In genomic region chr16:4789311-4789768, GRCm38 (mm10) we compare ENCODE assay signal across 8 mouse cellular contexts. TPM values are rescaled to one million over a fixed set of nuclear protein-coding genes. Genes with fewer than 3 reads are reported as not detected.
DNase-seq lines count a peak whose midpoint lies in the region; ATAC-seq and TF ChIP-seq lines count a peak whose summit lies in the region.

No protein-coding gene starts in this region.

- TF ChIP-seq POLR2A in MEL (IDR thresholded peaks at IDR 0.05; ENCODE audit: control insufficient read depth in 1 of 2, insufficient read depth in 1 of 2, low read depth in 1 of 2, low read length in 2 of 2, poor library complexity in 1 of 2): no peak

- no peaks in the 10 kb centered on the region for H3K36me3 ChIP-seq in kidney, embryonic 16.5 days (ENCODE audit: insufficient read depth, low read length)
- H3K36me3 ChIP-seq in MEL (ENCODE audit: control insufficient read depth in 1 of 2, insufficient read depth in 2 of 2, low read length in 2 of 2): peaks cover 0 to 13% of the 10 kb centered on the region in 2 experiments; a peak in 2 of 4 replicates
- H3K36me3 ChIP-seq in heart, embryonic 16.5 days (ENCODE audit: control insufficient read depth, insufficient read depth): no peaks in the 10 kb centered on the region
- H3K36me3 ChIP-seq in liver, embryonic 16.5 days (ENCODE audit: control insufficient read depth, insufficient read depth): no peaks in the 10 kb centered on the region

- ATAC-seq in kidney, embryonic 16.5 days (ENCODE audit: low FRiP score, low TSS enrichment): peak; percentile 62
- peak; percentile 40 for ATAC-seq in heart, embryonic 16.5 days (replicated peaks; ENCODE audit: extremely low read depth, insufficient read depth, low FRiP score)
- ATAC-seq in liver, embryonic 16.5 days (ENCODE audit: low read depth): peak; percentile 28

- DNase-seq in kidney, adult 11 months: no peak
- DNase-seq in MEL (ENCODE audit: low read depth, low spot score): no peak
- peak; percentile 73 for DNase-seq in cerebellum, adult 9-10 months
- DNase-seq in testis, postnatal 10 days (ENCODE audit: low spot score): peak; percentile 73
- DNase-seq in urinary bladder, adult 2 months (ENCODE audit: low spot score): no peak

- under 1% methylated on average over 29 of the region's 29 CpGs for WGBS in kidney, embryonic 16.5 days
- WGBS in heart, embryonic 16.5 days: under 1% methylated on average over 29 of the region's 29 CpGs
- under 1% methylated on average over 29 of the region's 29 CpGs for WGBS in liver, embryonic 16.5 days (ENCODE audit: insufficient replicate concordance)

- H3K4me1 ChIP-seq in kidney, embryonic 16.5 days (ENCODE audit: insufficient read depth, low read length): peaks cover 33% of the 10 kb centered on the region
- H3K4me1 ChIP-seq in MEL (ENCODE audit: control insufficient read depth in 1 of 2, insufficient read depth in 2 of 2, low read length in 2 of 2): peaks cover 2 to 8% of the 10 kb centered on the region in 2 experiments; a peak in 2 of 4 replicates
- peaks cover 40% of the 10 kb centered on the region for H3K4me1 ChIP-seq in heart, embryonic 16.5 days (ENCODE audit: control insufficient read depth, insufficient read depth, low read length)
- peaks cover 11% of the 10 kb centered on the region for H3K4me1 ChIP-seq in liver, embryonic 16.5 days (ENCODE audit: control insufficient read depth, low read depth, low read length)

- TF ChIP-seq RAD21 in MEL (IDR thresholded peaks at IDR 0.05; ENCODE audit: low read depth, low read length): no peak

- H3K9ac ChIP-seq in kidney, embryonic 16.5 days (replicated peaks; ENCODE audit: low read length): peak overlapping the region; percentile 78
- peak overlapping the region; percentile 84 for H3K9ac ChIP-seq in MEL (ENCODE audit: control insufficient read depth, low read depth, low read length, poor library complexity, severe bottlenecking)
- H3K9ac ChIP-seq in heart, embryonic 16.5 days (ENCODE audit: low read length): peak overlapping the region; percentile 91
- H3K9ac ChIP-seq in liver, embryonic 16.5 days (ENCODE audit: low read depth, low read length): peak overlapping the region; percentile 82

- H3K27ac ChIP-seq in kidney, embryonic 16.5 days (ENCODE audit: low read length): peak overlapping the region; percentile 98
- H3K27ac ChIP-seq in MEL (ENCODE audit: control insufficient read depth, low read depth, low read length): peak overlapping the region; percentile 10; the same call in 1 of the 2 replicates
- peak overlapping the region; percentile 94 for H3K27ac ChIP-seq in heart, embryonic 16.5 days (ENCODE audit: low read length)
- peak overlapping the region; percentile 53 for H3K27ac ChIP-seq in liver, embryonic 16.5 days (ENCODE audit: low read length)

- no peaks in the 10 kb centered on the region for H3K9me3 ChIP-seq in kidney, embryonic 16.5 days (ENCODE audit: low read length)
- H3K9me3 ChIP-seq in MEL (replicated peaks; ENCODE audit: insufficient read depth, low read length): no peaks in the 10 kb centered on the region
- H3K9me3 ChIP-seq in heart, embryonic 16.5 days (replicated peaks; ENCODE audit: control insufficient read depth, low read length): no peaks in the 10 kb centered on the region
- H3K9me3 ChIP-seq in liver, embryonic 16.5 days (replicated peaks; ENCODE audit: control insufficient read depth, low read length): no peaks in the 10 kb centered on the region

- H3K4me2 ChIP-seq in kidney, embryonic 16.5 days (replicated peaks; ENCODE audit: low read depth, low read length): peak overlapping the region; percentile 76
- H3K4me2 ChIP-seq in heart, embryonic 16.5 days (ENCODE audit: low read depth, low read length): peak overlapping the region; percentile 87
- peak overlapping the region; percentile 94 for H3K4me2 ChIP-seq in liver, embryonic 16.5 days (ENCODE audit: low read depth, low read length)

- H3K27me3 ChIP-seq in kidney, embryonic 16.5 days (ENCODE audit: insufficient read depth, low read length): no peaks in the 10 kb centered on the region
- H3K27me3 ChIP-seq in MEL (ENCODE audit: control insufficient read depth in 1 of 2, insufficient read depth in 2 of 2, low read length in 2 of 2): no peaks in the 10 kb centered on the region; a peak in 1 of 4 replicates
- H3K27me3 ChIP-seq in heart, embryonic 16.5 days (ENCODE audit: control insufficient read depth, insufficient read depth, low read length): no peaks in the 10 kb centered on the region
- H3K27me3 ChIP-seq in liver, embryonic 16.5 days (ENCODE audit: control insufficient read depth, insufficient read depth, low read depth, low read length): no peaks in the 10 kb centered on the region

- TF ChIP-seq CTCF in MEL (IDR thresholded peaks at IDR 0.05 in 2 of 3, conservative IDR thresholded peaks at IDR 0.05 in 1 of 3; ENCODE audit: control insufficient read depth in 1 of 3, insufficient read depth in 1 of 3, low read depth in 2 of 3, low read length in 3 of 3, poor library complexity in 1 of 3, severe bottlenecking in 1 of 3): no peak

- peak overlapping the region; percentile 57 for H3K4me3 ChIP-seq in kidney, embryonic 16.5 days (ENCODE audit: low read length)
- H3K4me3 ChIP-seq in MEL (ENCODE audit: control insufficient read depth in 1 of 2, insufficient read depth in 1 of 2, low read depth in 2 of 2, low read length in 2 of 2): peak overlapping the region; percentile 83 to 86
- H3K4me3 ChIP-seq in heart, embryonic 16.5 days (ENCODE audit: low read length): peak overlapping the region; percentile 82
- peak overlapping the region; percentile 88 for H3K4me3 ChIP-seq in liver, embryonic 16.5 days (ENCODE audit: low read depth, low read length)

- H3K79me2 ChIP-seq in MEL (ENCODE audit: control insufficient read depth, insufficient read depth, low read length, poor library complexity): peaks cover 11% of the 10 kb centered on the region

- no peak for TF ChIP-seq EP300 in MEL (IDR thresholded peaks at IDR 0.05; ENCODE audit: low read depth in 1 of 2, low read length in 2 of 2)

TF ChIP-seq in MEL, 35 proteins besides CTCF, POLR2A, EP300 and RAD21:
- no peak; the same call in 1 of the 2 replicates for TF ChIP-seq SIN3A (IDR thresholded peaks at IDR 0.05; ENCODE audit: low read length)
- 0 out of 2 replicates have a peak, but pooled peaks have one; percentile 24 for TF ChIP-seq UBTF (IDR thresholded peaks at IDR 0.05; ENCODE audit: borderline replicate concordance, insufficient read depth, low read depth, low read length)

RNA-seq across cellular contexts. Expression of gene Cdip1, which starts 0.8 kb away (rescaled TPM):
- polyA plus RNA-seq in kidney, embryonic 16.5 days (2015; fragmentation: Nextera tagmentation; extraction: Ambion mirVana): 113 and 123 TPM in 2 replicates
- total RNA-seq in MEL (2012; rRNA removed): 18.9 and 24.8 TPM in 2 replicates
- polyA plus RNA-seq in MEL (2012; ENCODE audit: insufficient read depth in 1 of 2, insufficient read length in 2 of 2, low read depth in 1 of 2, low replicate concordance in 2 of 2, missing spikeins in 1 of 2): 10 to 100 TPM; 32.8 to 97.8 TPM
- polyA plus RNA-seq in heart, embryonic 16.5 days (2015; fragmentation: Nextera tagmentation; extraction: Ambion mirVana): 119 and 136 TPM in 2 replicates
- 23.3 and 27.3 TPM in 2 replicates for polyA plus RNA-seq in liver, embryonic 16.5 days (2015; fragmentation: Nextera tagmentation; extraction: Ambion mirVana)
- polyA plus RNA-seq in urinary bladder, adult 2 months (2012; rRNA removed): 41.1 and 51.1 TPM in 2 replicates

RNA-seq across cellular contexts. Expression of gene 4930562C15Rik, which starts 45.9 kb away (rescaled TPM):
- polyA plus RNA-seq in kidney, embryonic 16.5 days (2015; fragmentation: Nextera tagmentation; extraction: Ambion mirVana): 0.30 and 0.85 TPM in 2 replicates
- 0.12 TPM in 1 of 2 replicates, not detected in the other for total RNA-seq in MEL (2012; rRNA removed)
- under 1 TPM in 1 of 2 experiments, not detected in 1; 0.21 TPM for polyA plus RNA-seq in MEL (2012; ENCODE audit: insufficient read depth in 1 of 2, insufficient read length in 2 of 2, low read depth in 1 of 2, low replicate concordance in 2 of 2, missing spikeins in 1 of 2)
- polyA plus RNA-seq in heart, embryonic 16.5 days (2015; fragmentation: Nextera tagmentation; extraction: Ambion mirVana): 0.26 and 0.49 TPM in 2 replicates
- polyA plus RNA-seq in liver, embryonic 16.5 days (2015; fragmentation: Nextera tagmentation; extraction: Ambion mirVana): 0.05 TPM in 1 of 2 replicates, not detected in the other
- polyA plus RNA-seq in urinary bladder, adult 2 months (2012; rRNA removed): 0.09 TPM in 1 of 2 replicates, not detected in the other

Comparison
In these comparisons a context has a peak if more than half of its experiments do, and no peak if none do; other contexts are left out.
1. H3K27ac ChIP-seq: peak in every context shown above with its lines; median percentile 98 in kidney, embryonic 16.5 days; 94 in heart, embryonic 16.5 days; 53 in liver, embryonic 16.5 days; 10 in MEL.
2. DNase-seq: peak in cerebellum, adult 9-10 months (single experiment) and testis, postnatal 10 days (single experiment); none in kidney, adult 11 months (single experiment), MEL (single experiment) and urinary bladder, adult 2 months (single experiment).
3. Peak in every context shown above with its lines, with median percentiles within 50 percentile points of each other: ATAC-seq, H3K4me2 ChIP-seq, H3K4me3 ChIP-seq and H3K9ac ChIP-seq.